Mouse (Mus musculus) large intestine, adult 2 months (tissue): Measurements from ENCODE around the gene Tat. TPM values are rescaled to one million over a fixed set of nuclear protein-coding genes. Genes with fewer than 3 reads are reported as not detected.

Source experiments
- DNase-seq: peaks from one replicate; pipeline ENCODE4 v3.0.0-alpha.2; 2012; ENCODE audit warnings: low read depth, low spot score
- WGBS: fragments of 180-500 bp; shearing (Covaris S2); methylation state at CpG from one replicate; pipeline ENCODE4 v1.1.7; 2018; 5-methylcytosine and 5-hydroxymethylcytosine counted together
- polyA plus RNA-seq: library from polyadenylated mRNA; depleted of rRNA; stranded (reverse); fragments of >200 nt; gene quantifications from 2 replicates; pipeline ENCODE4 v1.2.3, GENCODE M21; 2012; rRNA removed

Tat gene
- 0.77 and 18.1 TPM in 2 replicates for polyA plus RNA-seq

DNA sequence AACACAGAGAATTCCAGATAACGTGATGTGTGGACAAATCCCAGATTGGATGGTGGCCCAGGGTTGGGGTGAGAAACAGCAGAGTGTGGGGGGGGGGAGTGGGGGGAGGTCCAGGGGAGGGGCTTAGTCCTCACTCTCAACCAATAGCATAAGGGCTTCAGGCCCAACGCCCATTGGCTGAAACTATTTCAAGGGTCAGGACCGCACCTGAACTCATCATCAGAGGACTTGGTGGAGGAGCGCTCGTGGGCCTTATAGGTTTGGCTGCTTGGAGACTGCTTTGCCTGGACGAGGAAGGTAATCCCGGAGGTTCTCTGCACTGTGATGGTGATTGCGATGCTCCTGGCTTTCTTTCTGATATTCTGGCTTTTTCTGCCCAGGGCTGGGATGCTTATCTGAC lies at the start of gene Tat:
TSS of gene Tat (plus strand) at position 214 of the 400 bp plus-strand sequence.
- DNase-seq, result no peak
- 80% methylated on average over 8 of the region's 8 CpGs for WGBS

DNA sequence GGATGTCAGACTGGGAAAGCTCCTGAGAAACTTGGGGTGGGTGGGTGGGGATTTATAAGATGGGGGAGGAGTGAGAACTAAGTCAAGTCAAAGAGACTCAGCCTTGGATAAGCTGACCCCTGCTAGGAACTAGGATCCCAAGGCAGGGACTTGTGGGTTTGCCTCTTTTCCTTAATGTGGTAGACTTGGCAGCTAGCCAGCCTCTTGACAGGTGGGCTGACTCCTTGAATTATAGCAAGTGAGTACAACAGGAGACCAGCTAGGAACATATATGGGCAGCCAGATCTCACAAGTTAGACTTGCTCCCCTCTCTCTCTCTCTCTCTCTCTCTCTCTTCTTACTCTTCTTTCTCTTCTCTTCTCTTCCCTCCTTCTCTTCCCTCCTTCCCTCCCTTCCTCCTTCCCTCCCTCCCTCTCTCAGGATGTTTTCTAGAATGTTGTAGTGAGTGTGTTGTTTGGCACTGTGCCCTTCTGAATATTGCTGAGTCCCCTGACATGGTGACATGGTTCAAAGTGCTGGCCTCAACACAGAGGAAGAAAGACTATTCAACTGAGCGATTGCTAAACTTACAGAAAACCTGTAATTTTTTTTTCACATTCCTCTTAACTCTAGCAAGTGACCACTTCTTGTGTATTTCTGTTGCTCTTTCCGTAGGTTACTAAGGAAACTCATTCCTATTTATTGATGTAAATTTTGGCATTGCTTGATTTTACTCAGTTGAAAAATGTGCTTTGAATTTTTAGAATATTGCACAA lies 48.5 kb upstream of the Tat start:
- WGBS, result 67% methylated on average over 2 of the region's 2 CpGs

DNA sequence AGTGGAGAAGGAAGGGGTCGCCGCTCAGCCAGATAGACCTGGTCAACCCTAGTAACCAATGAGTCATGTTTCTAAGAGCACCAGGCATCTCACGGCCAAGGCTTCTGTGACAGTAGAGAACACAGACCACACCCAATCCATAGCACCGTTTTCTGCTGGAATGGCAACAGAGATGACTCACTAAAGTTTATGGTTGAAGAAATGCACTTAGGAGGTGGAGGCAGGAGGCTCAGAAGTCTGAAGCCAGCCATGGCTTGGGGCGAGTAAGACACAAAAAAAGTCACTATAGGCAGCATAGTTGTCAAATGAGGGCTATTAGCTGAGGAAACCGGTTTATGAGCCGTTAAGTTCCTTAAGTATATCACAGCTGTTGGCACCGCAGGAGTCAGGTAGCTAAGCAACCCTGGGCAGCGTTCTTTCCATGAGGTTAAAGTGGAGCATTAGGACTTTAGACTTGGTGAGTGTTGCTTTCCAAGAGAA lies 45.0 kb upstream of the Tat start:
- 18% methylated on average over 9 of the region's 9 CpGs for WGBS
- DNase-seq, result no peak

More for the DNA sequence above, 48.5 kb upstream of the Tat start:
- DNase-seq, result no peak

DNA sequence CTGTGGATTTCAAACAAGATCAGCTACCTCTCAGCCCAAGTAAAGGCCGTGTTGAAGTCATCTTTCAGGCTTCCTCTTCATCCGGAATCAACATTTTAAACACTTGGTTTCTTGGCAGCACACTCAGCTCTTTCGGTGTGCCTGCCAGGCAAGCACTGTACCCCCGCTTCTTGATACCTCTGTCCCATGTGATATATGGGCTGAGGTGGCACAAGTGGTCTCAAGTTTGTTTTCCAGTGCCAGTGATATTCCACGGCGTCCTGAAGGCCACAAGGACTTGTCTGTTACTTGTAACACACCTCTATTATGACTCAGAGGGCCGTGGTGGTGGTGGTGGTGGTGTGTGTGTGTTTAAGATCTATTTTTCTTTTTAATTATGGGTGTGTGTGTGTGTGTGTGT lies 44.5 kb upstream of the Tat start:
- no peak for DNase-seq
- 21% methylated on average over 7 of the region's 7 CpGs for WGBS

DNA sequence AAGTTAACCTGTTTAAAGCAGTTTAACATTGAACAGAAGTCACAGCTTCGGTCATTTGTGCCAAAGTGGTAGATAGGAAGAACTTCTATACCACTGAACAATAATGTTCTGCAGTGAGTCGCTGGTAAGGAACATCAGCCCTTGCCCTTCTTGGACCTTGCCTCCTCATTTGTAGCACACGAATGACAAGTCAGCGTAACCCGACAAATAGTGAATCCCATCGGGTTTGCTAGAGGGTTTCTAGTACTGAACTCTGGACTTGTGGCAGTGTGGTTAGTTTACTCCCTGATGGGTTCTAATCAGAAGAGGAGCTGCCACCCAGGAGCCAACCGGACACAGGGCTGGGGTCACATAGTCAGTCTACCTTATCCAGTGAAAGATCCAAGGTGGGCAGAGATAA lies 44.0 kb upstream of the Tat start:
- 63% methylated on average over 7 of the region's 7 CpGs for WGBS
- DNase-seq, result no peak

DNA sequence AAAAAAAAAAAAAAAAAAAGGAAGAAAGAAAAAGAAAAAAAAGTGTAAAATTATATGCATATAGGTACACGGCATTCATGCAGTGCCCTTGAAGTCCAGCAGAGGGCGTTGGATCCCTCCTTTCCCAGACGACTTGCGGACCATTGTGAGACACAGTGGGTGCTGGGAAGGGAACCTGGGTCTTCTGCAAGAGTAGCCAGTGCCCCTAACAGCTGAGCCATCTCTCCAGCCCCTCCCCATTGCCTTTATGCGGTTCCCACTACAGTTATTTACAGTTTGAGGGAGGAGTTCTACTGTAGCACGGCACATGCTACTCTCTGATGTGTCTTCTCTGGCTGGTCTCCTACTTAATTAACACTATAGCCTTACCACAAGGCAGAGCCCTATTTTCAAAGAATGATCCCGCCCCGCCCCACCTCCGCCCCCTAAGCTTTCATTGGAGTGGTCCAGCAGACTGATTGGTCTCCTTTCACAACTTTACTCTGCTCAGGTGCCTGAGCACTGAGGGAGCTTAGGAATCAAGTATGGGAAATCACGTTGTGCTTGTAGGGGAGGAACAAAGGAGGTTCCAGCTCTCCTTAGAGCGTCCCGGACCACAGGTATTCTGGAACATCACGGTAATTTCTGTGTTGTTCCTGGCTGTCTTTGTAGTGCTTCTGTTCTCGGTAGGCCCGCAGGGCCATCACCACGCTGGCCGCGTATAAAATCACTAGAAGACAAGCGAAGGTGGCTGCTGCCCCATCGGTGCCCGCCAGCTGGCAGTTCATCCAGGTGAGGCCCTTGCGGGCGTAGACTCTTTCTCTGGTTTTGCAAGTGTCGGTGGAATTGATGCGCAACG lies 42.6 kb upstream of the Tat start:
- WGBS, result 51% methylated on average over 26 of the region's 26 CpGs
- no peak for DNase-seq

DNA sequence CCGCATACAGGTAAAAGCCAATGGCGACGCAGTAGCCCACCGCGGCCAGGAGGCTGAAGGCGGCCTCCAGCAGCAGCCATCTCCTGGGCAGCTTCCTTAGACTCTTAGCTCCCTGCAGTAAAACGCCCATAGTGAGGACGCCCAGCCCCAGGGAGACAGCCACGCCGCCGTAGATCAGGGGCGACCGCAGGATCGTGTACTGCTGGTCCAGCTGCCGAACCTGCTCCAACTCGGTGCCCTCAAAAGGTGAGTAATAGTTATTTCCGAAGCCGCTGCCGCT lies 42.0 kb upstream of the Tat start:
- DNase-seq, result no peak
- WGBS, result 48% methylated on average over 19 of the region's 19 CpGs

DNA sequence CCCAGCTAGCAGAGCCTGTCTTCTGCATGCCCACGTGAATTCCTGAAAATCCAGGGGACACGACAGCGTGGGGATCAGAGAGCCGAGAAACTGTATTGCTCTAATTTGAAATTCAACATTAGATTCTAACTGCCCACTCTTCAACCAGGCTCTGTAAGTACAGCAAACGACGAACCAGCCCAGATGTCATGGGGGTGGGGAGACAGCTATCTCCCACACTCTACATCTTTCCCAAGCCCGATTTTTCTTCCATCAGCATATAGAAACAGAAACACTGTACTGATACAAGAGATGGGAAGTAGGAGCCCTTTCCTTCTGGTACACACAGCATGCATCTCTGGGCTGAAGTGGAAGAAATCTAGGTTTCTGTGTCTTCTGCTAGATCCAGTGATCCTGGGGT lies 38.1 kb upstream of the Tat start:
- WGBS, result 74% methylated on average over 7 of the region's 7 CpGs
- DNase-seq, result no peak

DNA sequence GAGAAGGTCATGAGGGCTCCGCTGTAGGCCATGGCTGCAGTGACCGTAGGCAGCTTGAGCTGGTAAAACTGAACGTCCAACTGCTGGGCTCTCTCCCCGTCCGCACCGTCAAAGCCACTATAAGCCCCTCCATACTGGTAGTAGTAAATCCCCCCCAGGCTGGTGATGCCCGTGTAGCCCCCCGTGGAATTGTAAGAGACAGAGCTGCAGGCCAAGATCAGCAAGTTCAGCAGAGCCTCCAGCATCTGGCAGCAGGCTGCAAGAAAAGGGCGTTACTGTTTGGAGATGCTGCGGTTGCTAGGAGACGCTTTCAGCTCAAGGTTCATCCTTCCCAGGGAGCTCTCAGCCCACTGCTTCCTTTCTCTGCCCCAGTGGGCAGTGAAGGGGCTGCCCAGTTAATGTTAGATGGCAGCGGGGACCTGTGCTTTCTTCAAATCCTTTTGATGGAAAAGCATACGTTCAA lies 35.7 kb upstream of the Tat start:
- DNase-seq, result no peak

DNA sequence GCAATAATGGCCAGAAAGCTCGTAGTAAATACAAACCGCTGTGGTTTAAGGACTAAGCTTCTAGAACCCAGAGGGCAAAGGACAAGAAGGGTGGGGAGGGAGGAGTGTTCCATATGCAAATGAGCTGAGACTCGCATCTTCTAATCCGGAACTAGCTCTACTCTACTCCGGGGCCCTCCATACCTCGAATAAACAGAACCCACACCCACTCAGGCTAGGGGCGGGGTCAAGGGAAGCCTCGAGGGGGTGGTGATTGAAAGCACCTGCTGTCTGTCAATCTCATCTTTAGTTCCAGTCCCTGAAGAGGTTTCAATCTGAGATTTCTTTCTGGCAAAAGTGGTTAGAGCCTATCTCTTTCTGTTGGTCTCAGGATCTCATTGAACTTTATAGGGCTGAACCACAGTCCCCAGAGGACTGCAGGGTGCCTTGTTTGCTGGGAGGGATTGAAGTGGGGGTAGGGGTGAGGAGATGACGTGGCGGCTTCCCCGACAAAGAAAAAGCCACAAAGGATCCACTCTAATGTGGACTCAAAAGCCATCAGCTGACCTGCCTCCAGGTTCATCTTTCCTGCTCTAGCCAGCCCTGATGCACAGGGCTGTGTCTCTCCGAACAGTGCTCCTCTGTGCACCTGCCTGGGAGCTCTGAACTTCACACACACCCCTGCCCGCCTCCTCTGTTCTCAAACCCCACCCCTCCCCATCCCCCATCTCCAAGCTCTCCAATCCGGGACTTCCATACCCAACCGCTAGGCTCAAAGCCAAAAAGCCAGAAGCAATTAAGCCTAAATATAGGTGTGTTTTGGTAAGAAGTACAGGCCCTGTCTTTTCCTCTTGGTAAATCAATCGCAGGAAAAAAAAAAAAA lies 32.8 kb upstream of the Tat start:
- WGBS, result 7% methylated on average over 16 of the region's 16 CpGs
- DNase-seq, result peak; percentile 94

More for the DNA sequence above, 35.7 kb upstream of the Tat start:
- WGBS, result 64% methylated on average over 13 of the region's 13 CpGs

DNA sequence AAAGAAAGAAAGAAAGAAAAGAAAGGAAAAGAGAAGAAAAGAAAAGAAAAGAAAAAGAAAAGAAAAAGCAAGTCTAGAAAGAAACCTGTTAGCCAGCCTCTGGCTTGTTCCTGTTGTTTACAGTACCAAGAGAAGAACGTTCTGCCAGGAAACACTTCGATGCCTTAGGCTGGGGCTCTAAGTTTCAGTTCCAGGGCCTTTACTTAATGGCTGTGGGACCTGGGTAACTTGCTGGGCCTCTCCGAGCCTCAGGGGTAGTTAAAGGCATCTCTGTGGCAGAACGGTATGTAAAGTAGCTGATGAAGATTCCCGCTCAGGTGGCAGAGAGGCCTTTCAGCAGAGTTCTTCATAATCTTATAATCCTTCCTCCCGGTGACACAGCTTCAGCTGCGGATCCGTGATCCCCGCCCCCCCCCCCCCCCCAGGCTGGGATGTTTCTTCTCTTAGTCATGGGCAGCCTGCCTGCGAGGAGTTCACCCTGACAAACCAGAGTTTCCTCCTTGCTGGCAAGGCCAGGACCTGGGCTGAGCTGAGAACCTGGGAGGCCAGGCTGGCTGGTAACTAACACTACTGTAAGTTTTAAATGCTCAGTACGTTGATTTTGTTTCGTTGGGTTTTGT lies 32.1 kb upstream of the Tat start:
- WGBS, result 11% methylated on average over 12 of the region's 12 CpGs
- DNase-seq, result no peak

DNA sequence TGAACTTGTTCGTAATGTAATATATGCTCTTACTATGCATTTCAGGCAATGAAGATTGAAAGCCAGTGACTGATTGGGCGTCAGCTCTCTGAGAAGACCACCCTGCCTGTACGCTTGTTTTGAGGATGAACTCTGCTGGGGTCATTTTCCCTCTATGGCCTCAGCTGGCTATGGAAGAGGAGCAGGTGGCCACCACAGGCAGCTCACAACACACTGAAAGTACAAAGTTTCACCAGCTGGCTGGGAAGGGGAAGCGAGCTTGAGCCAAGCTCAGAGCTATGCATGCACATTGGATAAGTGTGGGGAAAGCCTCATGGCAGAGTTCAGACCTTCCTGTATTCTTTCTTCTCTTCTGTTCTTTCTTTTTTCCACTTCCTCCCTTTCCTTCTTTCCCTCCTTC lies 31.1 kb upstream of the Tat start:
- WGBS, result 69% methylated on average over 4 of the region's 4 CpGs
- no peak for DNase-seq

DNA sequence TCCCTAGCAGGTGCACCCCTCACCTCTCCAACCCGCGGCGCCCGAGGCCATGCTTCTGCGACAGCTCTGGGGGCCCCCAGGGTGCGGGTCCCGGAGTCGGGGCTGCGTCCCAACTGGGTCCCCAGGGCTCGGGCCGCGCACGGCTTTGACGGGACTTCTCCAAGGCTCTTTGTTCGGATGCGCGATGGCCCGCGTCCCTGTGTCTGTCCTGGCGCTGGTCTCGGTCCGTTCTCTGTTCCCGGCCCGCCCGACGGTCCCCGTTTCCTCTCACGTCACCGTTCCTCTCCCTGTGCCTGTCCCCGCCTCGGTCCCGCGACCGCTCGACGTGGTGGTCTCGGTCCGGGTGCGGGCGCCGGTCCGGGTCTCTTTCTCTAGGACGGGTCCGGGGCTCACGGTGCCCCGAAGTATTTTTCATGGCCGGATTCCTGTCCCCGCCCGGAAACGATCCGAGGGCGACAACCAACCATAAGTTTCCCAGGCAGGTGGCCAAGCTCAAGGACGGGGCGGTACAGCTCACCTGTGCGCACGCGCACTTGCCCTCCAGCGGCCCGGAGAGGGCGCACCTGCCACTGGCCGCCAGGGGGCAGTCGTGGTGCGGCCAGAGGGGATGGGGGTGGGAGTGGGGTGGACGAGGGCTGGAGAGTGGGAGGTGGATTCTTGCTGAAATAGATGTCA lies 28.4 kb upstream of the Tat start, which contains the start of gene Marveld3:
TSS of gene Marveld3 (minus strand) at position 511 of the 675 bp plus-strand sequence.
- no peak for DNase-seq
- WGBS, result 2% methylated on average over 64 of the region's 64 CpGs

DNA sequence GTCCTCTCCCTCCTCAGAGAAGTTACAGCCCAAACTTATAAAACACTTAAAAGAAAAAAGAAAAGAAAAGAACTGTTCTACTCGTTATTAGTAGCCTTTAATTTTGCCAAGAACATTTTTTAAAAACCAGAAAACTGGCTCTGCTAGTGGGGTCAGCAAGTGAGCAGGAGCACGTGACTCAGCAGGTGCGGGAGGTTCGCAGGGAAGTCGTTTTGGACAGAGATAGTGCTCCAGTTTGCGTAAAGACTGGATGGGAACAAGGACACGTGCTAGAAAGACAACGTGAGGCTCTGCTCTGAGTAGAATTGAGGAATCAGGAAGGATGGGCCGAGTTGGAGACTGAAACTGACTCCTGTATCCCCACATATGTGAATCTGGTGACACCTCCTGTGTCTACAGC lies 27.3 kb upstream of the Tat start:
- 37% methylated on average over 9 of the region's 9 CpGs for WGBS
- DNase-seq, result no peak

DNA sequence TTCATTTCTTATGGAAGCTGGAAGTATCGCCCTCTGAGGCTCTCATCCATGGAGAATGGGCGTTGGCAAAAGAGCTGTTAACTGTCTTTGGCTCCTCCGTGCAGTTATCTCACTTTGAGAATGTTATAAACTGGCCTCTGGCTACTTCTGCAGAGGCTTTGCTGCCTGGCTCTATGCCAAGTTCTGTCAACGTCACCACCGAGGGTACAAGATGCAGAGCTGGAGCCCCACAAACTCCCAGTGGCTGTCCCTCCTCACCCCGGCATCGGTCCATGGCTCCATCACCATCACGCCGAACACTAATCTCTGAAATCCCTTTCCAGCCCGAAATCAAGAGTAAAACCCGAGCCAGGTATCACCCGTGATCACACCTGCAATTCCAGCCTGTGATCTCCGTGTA lies 26.8 kb upstream of the Tat start:
- no peak for DNase-seq
- WGBS, result 48% methylated on average over 13 of the region's 13 CpGs

DNA sequence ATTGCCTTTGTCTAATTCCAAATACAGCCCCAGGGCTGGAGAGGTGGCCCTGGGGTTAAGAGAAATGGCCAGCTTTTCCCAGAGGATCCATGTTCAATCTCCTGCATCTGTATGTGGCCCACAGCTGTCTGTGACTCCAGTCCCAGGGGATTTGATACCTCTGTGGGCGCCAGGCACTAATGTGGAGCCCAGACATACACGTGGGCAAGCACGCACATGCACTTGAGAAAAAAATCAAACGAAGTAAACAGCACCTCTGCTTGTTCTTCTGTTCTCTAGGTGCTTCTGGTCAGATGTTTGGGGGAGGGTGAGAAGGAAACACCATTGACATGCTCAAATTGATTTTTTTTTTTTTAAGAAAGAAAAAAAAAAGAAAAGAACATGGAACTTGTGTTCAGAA lies 26.1 kb upstream of the Tat start:
- DNase-seq, result no peak
- WGBS, result 72% methylated on average over 4 of the region's 4 CpGs

DNA sequence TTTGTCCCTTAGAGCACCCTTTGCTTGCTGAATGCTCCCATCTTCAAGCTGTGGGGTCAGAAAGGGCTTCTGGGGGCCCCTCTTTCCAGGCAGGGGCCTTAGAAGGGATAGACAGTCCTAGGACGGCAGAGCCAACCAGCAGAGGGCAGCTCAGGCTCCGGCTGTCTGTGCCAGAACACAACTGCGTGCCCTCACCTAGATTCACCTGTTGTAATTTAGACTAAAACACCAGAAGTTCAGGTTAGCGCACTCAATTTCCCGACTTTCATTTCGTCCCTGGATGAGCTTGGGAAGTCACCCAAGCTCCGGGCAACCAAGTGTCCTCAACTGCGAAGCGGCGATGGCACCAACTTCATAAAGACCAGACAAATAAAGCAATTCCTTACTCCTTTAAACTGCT lies 21.4 kb upstream of the Tat start:
- DNase-seq, result no peak
- 44% methylated on average over 10 of the region's 10 CpGs for WGBS

DNA sequence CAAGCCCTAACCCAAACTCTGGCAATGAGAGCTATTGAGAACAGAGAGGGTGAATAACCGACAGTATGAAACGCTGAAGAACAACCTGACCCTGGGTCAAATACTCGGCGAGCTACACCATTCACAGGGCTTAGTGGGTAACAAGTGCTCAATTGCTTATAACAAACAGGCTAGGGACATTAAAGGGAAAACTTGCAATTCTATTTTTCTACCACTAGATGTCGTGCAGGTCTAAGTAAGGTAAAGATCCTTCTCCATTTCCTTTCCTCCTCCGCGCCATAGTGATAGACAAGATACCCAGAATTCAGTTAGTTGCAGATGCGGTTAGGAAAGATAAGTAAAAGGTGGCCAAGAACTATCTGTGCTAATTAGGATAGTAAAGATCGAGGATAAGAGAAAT lies 19.9 kb upstream of the Tat start:
- 4% methylated on average over 9 of the region's 9 CpGs for WGBS
- DNase-seq, result no peak

DNA sequence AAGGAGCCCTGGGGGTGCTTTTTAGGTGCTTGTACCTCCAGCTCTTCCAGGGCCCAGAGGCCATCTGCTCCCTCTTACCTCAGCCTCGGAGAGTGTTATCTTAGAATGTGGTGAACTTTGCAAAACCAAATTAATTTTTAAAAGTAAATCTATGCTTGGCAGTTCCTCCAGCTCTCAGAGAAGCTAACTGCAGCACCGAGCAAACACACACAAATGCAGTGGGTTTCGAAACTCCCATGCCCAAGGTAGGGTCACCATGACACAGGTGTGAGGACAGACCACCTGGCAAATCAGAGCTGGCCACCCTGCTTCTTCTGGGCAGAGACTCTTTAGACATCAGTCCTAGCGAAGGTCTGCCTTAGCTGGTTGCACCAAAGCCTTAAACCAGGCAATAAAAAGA lies 17.3 kb upstream of the Tat start:
- WGBS, result 84% methylated on average over 4 of the region's 4 CpGs
- DNase-seq, result no peak
